Mouse (Mus musculus) MEL (cell line): ENCODE measurements around the gene Nme6. TPM values are rescaled to one million over a fixed set of nuclear protein-coding genes. Genes with fewer than 3 reads are reported as not detected.

Source experiments
- DNase-seq: peaks from one replicate; pipeline ENCODE4 v3.0.0; 2011; ENCODE audit warnings: low read depth, low spot score
- H3K27ac ChIP-seq: 2 replicates; pipeline ENCODE4 v1.5.1; 2012; ENCODE audit warnings: low read depth, mild to moderate bottlenecking, control low read depth, low read length, moderate library complexity; ENCODE audit not compliant: control insufficient read depth
- H3K27me3 ChIP-seq, 2 experiments: fragments of 150-350 bp in 1 of 2; sonication (generic) in 1 of 2; 2 replicates each; pipeline ENCODE4 v1.6.1; 2012; ENCODE audit warnings: low read length in 2 of 2, mild to moderate bottlenecking in 2 of 2, improper control_type of control experiment in 1 of 2, moderate library complexity in 1 of 2; ENCODE audit not compliant: insufficient read depth in 2 of 2, control insufficient read depth in 1 of 2
- H3K36me3 ChIP-seq, 2 experiments: 2 replicates each; pipeline ENCODE4 v1.6.1; 2012 to 2014; ENCODE audit warnings: low read length in 2 of 2, improper control_type of control experiment in 1 of 2, inconsistent platforms in 1 of 2, mild to moderate bottlenecking in 1 of 2; ENCODE audit not compliant: insufficient read depth in 2 of 2, control insufficient read depth in 1 of 2
- H3K4me1 ChIP-seq, 2 experiments: fragments of 150-350 bp in 1 of 2; sonication (generic) in 1 of 2; 2 replicates each; pipeline ENCODE4 v1.6.1; 2012; ENCODE audit warnings: low read length in 2 of 2, improper control_type of control experiment in 1 of 2, mild to moderate bottlenecking in 1 of 2; ENCODE audit not compliant: insufficient read depth in 2 of 2, control insufficient read depth in 1 of 2
- H3K4me3 ChIP-seq, 2 experiments: fragments of 150-350 bp in 1 of 2; sonication (generic) in 1 of 2; 2 replicates each; pipeline ENCODE4 v1.5.1; 2012; ENCODE audit warnings: low read depth in 2 of 2, low read length in 2 of 2, mild to moderate bottlenecking in 2 of 2, moderate library complexity in 2 of 2, control low read depth in 1 of 2, improper control_type of control experiment in 1 of 2; ENCODE audit not compliant: control insufficient read depth in 1 of 2, insufficient read depth in 1 of 2
- H3K79me2 ChIP-seq: 2 replicates; pipeline ENCODE4 v1.6.1; 2012; ENCODE audit warnings: mild to moderate bottlenecking, low read length, moderate library complexity; ENCODE audit not compliant: control insufficient read depth, poor library complexity, insufficient read depth
- H3K9ac ChIP-seq: 2 replicates; pipeline ENCODE4 v1.6.1; 2012; ENCODE audit warnings: low read depth, mild to moderate bottlenecking, control low read depth, low read length, moderate library complexity; ENCODE audit not compliant: control insufficient read depth, poor library complexity, severe bottlenecking
- H3K9me3 ChIP-seq: fragments of 150-350 bp; sonication (generic); replicated peaks from 2 replicates; pipeline ENCODE4 v1.6.1; 2012; ENCODE audit warnings: mild to moderate bottlenecking, low read length, improper control_type of control experiment, moderate library complexity; ENCODE audit not compliant: insufficient read depth
- CHD2 ChIP-seq: IDR thresholded peaks from 2 replicates; pipeline ENCODE4 v1.6.1; 2011; ENCODE audit warnings: low read length, improper control_type of control experiment
- CTCF ChIP-seq, 3 experiments: IDR thresholded peaks in 2 of 3; conservative IDR thresholded peaks in 1 of 3; 2 replicates each; pipeline ENCODE4 v1.5.1; 2011 to 2012; ENCODE audit warnings: low read length in 3 of 3, low read depth in 2 of 3, mild to moderate bottlenecking in 2 of 3, improper control_type of control experiment in 1 of 3, inconsistent platforms in 1 of 3, mixed read lengths in 1 of 3, moderate library complexity in 1 of 3; ENCODE audit not compliant: control insufficient read depth in 1 of 3, insufficient read depth in 1 of 3, poor library complexity in 1 of 3, severe bottlenecking in 1 of 3
- E2F4 ChIP-seq: IDR thresholded peaks from 2 replicates; pipeline ENCODE4 v1.6.1; 2011; ENCODE audit warnings: low read depth, low read length, improper control_type of control experiment, borderline replicate concordance
- JUND ChIP-seq: IDR thresholded peaks from 2 replicates; pipeline ENCODE4 v1.6.1; 2011; ENCODE audit warnings: low read depth, mild to moderate bottlenecking, improper control_type of control experiment, low read length
- MAFK ChIP-seq: IDR thresholded peaks from 2 replicates; pipeline ENCODE4 v1.6.1; 2011; ENCODE audit warnings: low read depth, mild to moderate bottlenecking, low read length, improper control_type of control experiment, borderline replicate concordance
- MAX ChIP-seq: IDR thresholded peaks from 2 replicates; pipeline ENCODE4 v1.6.1; 2011; ENCODE audit warnings: low read length, improper control_type of control experiment
- MAZ ChIP-seq: IDR thresholded peaks from 2 replicates; pipeline ENCODE4 v1.6.1; 2012; ENCODE audit warnings: low read depth, mild to moderate bottlenecking, inconsistent platforms, low read length, improper control_type of control experiment
- MEF2A ChIP-seq: IDR thresholded peaks from 2 replicates; pipeline ENCODE4 v1.6.1; 2014; ENCODE audit warnings: low read depth, mild to moderate bottlenecking, inconsistent platforms, low read length, improper control_type of control experiment; ENCODE audit not compliant: poor library complexity, insufficient replicate concordance, severe bottlenecking; ENCODE audit errors: extremely low read depth
- MXI1 ChIP-seq: IDR thresholded peaks from 2 replicates; pipeline ENCODE4 v1.6.1; 2011; ENCODE audit warnings: mild to moderate bottlenecking, low read depth, low read length, improper control_type of control experiment
- MYC ChIP-seq: IDR thresholded peaks from 2 replicates; pipeline ENCODE4 v1.6.1; 2011; ENCODE audit warnings: low read depth, mild to moderate bottlenecking, low read length, improper control_type of control experiment, moderate library complexity
- NELFE ChIP-seq: IDR thresholded peaks from 2 replicates; pipeline ENCODE4 v1.6.1; 2011; ENCODE audit warnings: low read depth, low read length, improper control_type of control experiment
- POLR2AphosphoS2 ChIP-seq: IDR thresholded peaks from 2 replicates; pipeline ENCODE4 v1.6.1; 2011; ENCODE audit warnings: low read length, improper control_type of control experiment
- RAD21 ChIP-seq: IDR thresholded peaks from 2 replicates; pipeline ENCODE4 v1.6.1; 2011; ENCODE audit warnings: mild to moderate bottlenecking, low read depth, low read length, improper control_type of control experiment
- TBP ChIP-seq: IDR thresholded peaks from 2 replicates; pipeline ENCODE4 v1.8.0; 2011; ENCODE audit warnings: low read depth, low read length, improper control_type of control experiment
- USF1 ChIP-seq: IDR thresholded peaks from 2 replicates; pipeline ENCODE4 v1.6.1; 2014; ENCODE audit warnings: low read depth, mild to moderate bottlenecking, inconsistent platforms, low read length, improper control_type of control experiment, moderate library complexity
- USF2 ChIP-seq, 2 experiments: IDR thresholded peaks; 2 replicates each; pipeline ENCODE4 v1.6.1; 2011 to 2012; ENCODE audit warnings: improper control_type of control experiment in 2 of 2, low read length in 2 of 2, borderline replicate concordance in 1 of 2, inconsistent platforms in 1 of 2, low read depth in 1 of 2, mild to moderate bottlenecking in 1 of 2; ENCODE audit not compliant: insufficient read depth in 1 of 2
- polyA plus RNA-seq, 2 experiments: library from polyadenylated mRNA; stranded (reverse) in 1 of 2; unstranded in 1 of 2; fragments of >175 nt in 1 of 2; fragments of >200 nt in 1 of 2; gene quantifications; 2 replicates each; pipeline versions ENCODE4 v1.2.1 to v1.2.4; 2012; ENCODE audit warnings: low replicate concordance in 2 of 2, low read depth in 1 of 2; ENCODE audit not compliant: insufficient read length in 2 of 2, insufficient read depth in 1 of 2, missing spikeins in 1 of 2
- total RNA-seq: library from RNA; depleted of rRNA; stranded (reverse); fragments of 300-350 nt; gene quantifications from 2 replicates; pipeline ENCODE4 v1.2.3, GENCODE M21; 2012

The Nme6 gene
- total and polyA plus RNA-seq, 3 experiments: 84.1 to 98.2 TPM; not detected in 1

- TF ChIP-seq MAZ: no peak
These were observed 20.6 kb upstream of the Nme6 start, which contains the start of gene Spink8 (continued) for GRCm38 (mm10) chr9:109811980-109812379.

- no peaks in the 10 kb centered on the region for H3K36me3 ChIP-seq
These were observed 19.1 kb upstream of the Nme6 start for GRCm38 (mm10) chr9:109813424-109813823.

GRCm38 (mm10) chr9:109816341-109816740, 16.2 kb upstream of the Nme6 start:
- TF ChIP-seq TBP (no peak), NELFE (no peak), CTCF (IDR thresholded peaks at IDR 0.05 in 2 of 3, conservative IDR thresholded peaks at IDR 0.05 in 1 of 3; ENCODE audit: control insufficient read depth in 1 of 3, insufficient read depth in 1 of 3, low read depth in 2 of 3, low read length in 3 of 3, poor library complexity in 1 of 3, severe bottlenecking in 1 of 3) (no peak)
- H3K4me1 ChIP-seq: no peaks in the 10 kb centered on the region
- no peaks in the 10 kb centered on the region for H3K27me3 ChIP-seq
- H3K27ac ChIP-seq: no peak overlapping the region
- H3K4me3 ChIP-seq: no peak overlapping the region
- no peaks in the 10 kb centered on the region for H3K36me3 ChIP-seq
- DNase-seq: no peak
- no peaks in the 10 kb centered on the region for H3K9me3 ChIP-seq
- no peaks in the 10 kb centered on the region for H3K79me2 ChIP-seq
- no peak overlapping the region for H3K9ac ChIP-seq

More at GRCm38 (mm10) chr9:109813424-109813823, 19.1 kb upstream of the Nme6 start:
- Histone ChIP-seq H3K4me3 (no peak overlapping the region), H3K27ac (no peak overlapping the region), H3K9me3 (no peaks in the 10 kb centered on the region), H3K4me1 (no peaks in the 10 kb centered on the region), H3K79me2 (no peaks in the 10 kb centered on the region), H3K9ac (no peak overlapping the region), H3K27me3 (no peaks in the 10 kb centered on the region)
- DNase-seq: no peak
- no peak for TF ChIP-seq JUND
- no peak for TF ChIP-seq MAFK
- no peak for TF ChIP-seq MEF2A
- TF ChIP-seq MAX: no peak
- no peak for TF ChIP-seq RAD21
- TF ChIP-seq CHD2: no peak
- no peak for TF ChIP-seq E2F4
- TF ChIP-seq NELFE: no peak
- no peak for TF ChIP-seq POLR2AphosphoS2
- TF ChIP-seq MXI1: no peak
- no peak for TF ChIP-seq USF2 (IDR thresholded peaks at IDR 0.05; ENCODE audit: borderline replicate concordance in 1 of 2, insufficient read depth in 1 of 2, low read depth in 1 of 2, low read length in 2 of 2)
- TF ChIP-seq MYC: no peak
- TF ChIP-seq USF1: no peak
